Mouse (Mus musculus): Measurements from ENCODE around the gene Iqschfp. TPM values are rescaled to one million over a fixed set of nuclear protein-coding genes. Genes with fewer than 3 reads are reported as not detected.
A peak's percentile ranks its signal among the peaks of the same experiment; 100 is the strongest.

Gene Iqschfp
- polyA plus RNA-seq, 1 experiment from 2014 or later, result not detected

DNA sequence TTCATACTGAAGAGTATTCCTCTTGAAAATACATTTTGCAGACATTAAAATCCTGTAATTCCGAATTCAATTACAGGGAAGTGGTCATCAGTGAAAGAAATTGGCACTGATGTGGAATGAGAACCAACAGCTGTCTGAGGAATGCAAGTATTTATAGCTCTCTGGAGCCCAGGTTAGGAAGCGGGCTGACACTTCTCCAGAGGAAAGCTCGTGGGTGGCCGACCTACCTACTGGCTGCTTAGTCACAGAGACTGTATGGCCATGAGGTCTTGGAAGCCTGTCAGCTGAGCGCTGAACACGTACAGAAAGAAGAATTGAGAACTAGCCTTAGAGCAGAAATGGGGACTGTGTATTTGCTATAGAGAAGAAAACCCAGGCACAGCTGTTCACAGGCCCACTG, 718.0 kb downstream of the Iqschfp start:
- no peak overlapping the region for H3K4me3 ChIP-seq
- peaks cover 6% of the 10 kb centered on the region; the same call in 1 of the 2 replicates for H3K4me1 ChIP-seq
- H3K9ac ChIP-seq, result no peak overlapping the region
- ATAC-seq (ENCODE audit: low FRiP score, low read depth), result no peak; the same call in 1 of the 2 replicates
- no peaks in the 10 kb centered on the region for H3K36me3 ChIP-seq
- H3K9me3 ChIP-seq, result no peaks in the 10 kb centered on the region
- H3K4me2 ChIP-seq (replicated peaks), result no peak overlapping the region
- WGBS, result 32% methylated on average over 6 of the region's 6 CpGs
- H3K27ac ChIP-seq, result no peak overlapping the region
- no peaks in the 10 kb centered on the region; the same call in 1 of the 2 replicates for H3K27me3 ChIP-seq

- Histone ChIP-seq H3K27me3 (no peaks in the 10 kb centered on the region; the same call in 1 of the 2 replicates), H3K27ac (no peak overlapping the region), H3K4me1 (peaks cover 6% of the 10 kb centered on the region; the same call in 1 of the 2 replicates), H3K4me3 (no peak overlapping the region), H3K36me3 (no peaks in the 10 kb centered on the region), H3K9me3 (no peaks in the 10 kb centered on the region), H3K4me2 (replicated peaks) (no peak overlapping the region), H3K9ac (no peak overlapping the region)
- WGBS, result 61% methylated on average over 11 of the region's 11 CpGs
- ATAC-seq (ENCODE audit: low FRiP score, low read depth), result no peak
Measured at GRCm38 (mm10) chr3:68610598-68611261, 718.7 kb downstream of the Iqschfp start.

DNA sequence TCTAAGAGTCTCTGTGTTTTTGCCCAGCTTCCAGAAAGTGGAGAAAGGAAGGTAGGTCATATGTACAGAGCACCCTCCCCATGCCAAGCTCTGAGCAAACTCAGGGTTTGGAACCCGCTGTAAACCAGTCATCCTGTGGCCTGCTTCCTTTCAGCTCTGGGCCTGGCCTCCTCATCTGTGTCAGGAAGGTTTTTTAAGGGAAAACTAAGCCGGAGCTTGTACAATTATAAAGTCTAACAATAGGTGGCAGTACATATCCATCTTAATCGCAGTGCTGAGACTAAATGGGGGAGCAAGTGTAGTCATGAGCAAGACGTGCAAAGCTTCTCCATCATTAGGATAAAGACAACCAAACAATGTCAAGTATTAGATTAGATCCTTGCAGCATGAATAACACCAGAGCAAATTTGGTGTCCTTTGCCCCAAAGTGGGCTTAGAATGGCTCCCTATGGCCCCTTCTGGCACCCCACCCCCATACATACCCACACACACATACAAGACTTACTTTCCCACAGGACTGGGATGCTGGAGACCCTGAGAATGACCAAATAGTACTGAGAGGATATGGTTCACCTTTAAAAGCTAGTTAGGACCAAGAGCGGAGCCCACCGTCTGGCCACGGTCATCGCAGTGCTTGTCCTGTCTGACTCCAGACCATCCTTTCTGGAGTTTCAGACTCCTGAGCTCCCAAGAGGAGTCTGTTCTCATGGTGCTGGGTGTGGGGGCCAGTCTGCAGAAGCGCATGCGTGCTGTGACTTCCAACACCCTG, 723.2 kb downstream of the Iqschfp start:
- H3K4me2 ChIP-seq (replicated peaks), result no peak overlapping the region
- H3K27ac ChIP-seq, result no peak overlapping the region
- no peaks in the 10 kb centered on the region for H3K36me3 ChIP-seq
- H3K27me3 ChIP-seq, result no peaks in the 10 kb centered on the region
- H3K4me1 ChIP-seq, result no peaks in the 10 kb centered on the region; the same call in 1 of the 2 replicates
- ATAC-seq (ENCODE audit: low FRiP score, low read depth), result peak; percentile 40; the same call in 1 of the 2 replicates
- H3K4me3 ChIP-seq, result no peak overlapping the region
- no peaks in the 10 kb centered on the region for H3K9me3 ChIP-seq
- no peak overlapping the region for H3K9ac ChIP-seq
- 70% methylated on average over 10 of the region's 10 CpGs for WGBS

GRCm38 (mm10) chr3:68616363-68616762, 724.3 kb downstream of the Iqschfp start:
- H3K27ac ChIP-seq, result no peak overlapping the region
- H3K4me1 ChIP-seq, result no peaks in the 10 kb centered on the region
- 93% methylated on average over 12 of the region's 12 CpGs for WGBS
- no peak overlapping the region for H3K4me3 ChIP-seq
- no peak overlapping the region for H3K9ac ChIP-seq
- ATAC-seq (ENCODE audit: low FRiP score, low read depth), result no peak
- H3K36me3 ChIP-seq, result no peaks in the 10 kb centered on the region
- H3K9me3 ChIP-seq, result no peaks in the 10 kb centered on the region
- H3K27me3 ChIP-seq, result no peaks in the 10 kb centered on the region
- no peak overlapping the region for H3K4me2 ChIP-seq (replicated peaks)

- H3K4me3 ChIP-seq, result no peak overlapping the region
- no peak for ATAC-seq (ENCODE audit: low FRiP score, low read depth)
- H3K36me3 ChIP-seq, result no peaks in the 10 kb centered on the region
- H3K27me3 ChIP-seq, result no peaks in the 10 kb centered on the region
- H3K4me2 ChIP-seq (replicated peaks), result no peak overlapping the region
- H3K9ac ChIP-seq, result no peak overlapping the region
- H3K27ac ChIP-seq, result no peak overlapping the region
- 93% methylated on average over 10 of the region's 10 CpGs for WGBS
- H3K9me3 ChIP-seq, result no peaks in the 10 kb centered on the region
- no peaks in the 10 kb centered on the region for H3K4me1 ChIP-seq
Measured at GRCm38 (mm10) chr3:68617708-68618107, 725.7 kb downstream of the Iqschfp start.

DNA sequence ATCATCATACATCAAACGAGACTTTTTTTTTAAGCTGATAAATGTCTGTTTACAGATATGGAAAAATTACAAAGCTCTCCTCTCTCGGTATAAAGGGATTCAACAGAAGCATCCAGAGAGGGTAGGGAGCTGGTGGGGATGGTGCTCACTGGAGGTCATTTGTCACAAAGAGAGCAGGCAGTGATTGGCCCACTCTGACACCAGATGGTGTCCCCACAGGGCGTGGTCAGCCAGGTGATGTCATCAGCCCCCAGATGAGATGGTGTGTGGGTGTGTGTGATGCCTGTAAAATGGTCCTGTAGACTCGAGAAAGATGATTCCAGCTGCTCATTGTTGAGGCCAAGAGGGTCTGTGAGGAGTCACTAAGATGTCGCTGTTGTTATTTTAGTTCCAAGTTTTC, 727.1 kb downstream of the Iqschfp start:
- Histone ChIP-seq H3K27ac (no peak overlapping the region), H3K4me2 (replicated peaks) (no peak overlapping the region), H3K4me3 (no peak overlapping the region), H3K27me3 (no peaks in the 10 kb centered on the region), H3K36me3 (no peaks in the 10 kb centered on the region), H3K9me3 (no peaks in the 10 kb centered on the region), H3K9ac (no peak overlapping the region), H3K4me1 (no peaks in the 10 kb centered on the region)
- no peak for ATAC-seq (ENCODE audit: low FRiP score, low read depth)
- WGBS, result 77% methylated on average over 5 of the region's 5 CpGs

GRCm38 (mm10) chr3:68621971-68622370, 729.9 kb downstream of the Iqschfp start:
- 92% methylated on average over 3 of the region's 3 CpGs for WGBS

DNA sequence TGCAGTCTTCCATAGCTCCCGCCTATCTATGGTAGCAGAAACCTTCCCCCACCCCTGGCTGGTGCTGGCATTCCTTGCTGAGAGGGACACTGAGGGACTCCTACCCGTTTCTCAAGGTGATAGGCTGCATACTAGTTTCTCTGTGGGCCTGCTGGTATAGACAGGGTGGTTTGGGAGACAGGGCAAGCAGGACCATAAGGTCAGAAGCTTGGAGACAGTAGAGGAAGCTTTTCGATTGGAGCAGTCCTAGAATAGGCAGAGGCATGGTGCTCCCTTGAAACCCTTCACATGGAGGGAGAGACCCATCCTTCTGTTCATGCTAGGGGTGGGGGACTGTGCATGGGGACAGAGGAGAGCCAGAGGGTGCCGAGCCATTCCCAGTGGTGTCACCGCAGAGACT, 731.0 kb downstream of the Iqschfp start:
- H3K4me3 ChIP-seq, result no peak overlapping the region
- no peaks in the 10 kb centered on the region for H3K4me1 ChIP-seq
- no peak for ATAC-seq (ENCODE audit: low FRiP score, low read depth)
- H3K27ac ChIP-seq, result no peak overlapping the region
- no peak overlapping the region for H3K4me2 ChIP-seq (replicated peaks)
- no peaks in the 10 kb centered on the region for H3K9me3 ChIP-seq
- no peak overlapping the region for H3K9ac ChIP-seq
- H3K36me3 ChIP-seq, result no peaks in the 10 kb centered on the region
- 85% methylated on average over 5 of the region's 5 CpGs for WGBS
- no peaks in the 10 kb centered on the region for H3K27me3 ChIP-seq

More at GRCm38 (mm10) chr3:68621971-68622370, 729.9 kb downstream of the Iqschfp start:
- H3K9ac ChIP-seq, result no peak overlapping the region
- no peaks in the 10 kb centered on the region for H3K4me1 ChIP-seq
- H3K27me3 ChIP-seq, result no peaks in the 10 kb centered on the region
- ATAC-seq (ENCODE audit: low FRiP score, low read depth), result no peak
- no peak overlapping the region for H3K4me2 ChIP-seq (replicated peaks)
- no peak overlapping the region for H3K27ac ChIP-seq
- H3K4me3 ChIP-seq, result no peak overlapping the region
- H3K36me3 ChIP-seq, result no peaks in the 10 kb centered on the region
- H3K9me3 ChIP-seq, result no peaks in the 10 kb centered on the region

DNA sequence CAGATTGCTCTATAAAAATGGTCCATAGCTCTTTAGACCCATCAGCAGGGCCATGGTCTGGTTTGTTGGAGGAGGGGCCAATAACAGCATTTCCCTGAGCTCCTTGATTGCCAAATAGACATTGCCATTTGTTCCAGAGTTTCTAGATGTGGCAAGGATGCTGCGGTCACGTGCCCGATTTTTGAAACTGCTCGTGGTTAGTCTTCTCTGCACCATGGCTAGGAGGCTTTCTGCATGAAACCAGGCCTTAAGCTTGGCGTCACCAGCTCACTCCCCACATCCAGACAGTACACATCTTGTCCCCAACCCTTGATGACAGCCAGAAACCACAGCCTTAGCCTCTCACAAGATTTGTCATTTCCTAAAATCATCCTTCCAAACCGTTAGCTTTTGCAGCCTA, 732.4 kb downstream of the Iqschfp start:
- H3K4me2 ChIP-seq (replicated peaks), result no peak overlapping the region
- 87% methylated on average over 6 of the region's 6 CpGs for WGBS
- no peak overlapping the region for H3K27ac ChIP-seq
- H3K4me3 ChIP-seq, result no peak overlapping the region
- no peak for ATAC-seq (ENCODE audit: low FRiP score, low read depth)
- no peaks in the 10 kb centered on the region for H3K9me3 ChIP-seq
- no peaks in the 10 kb centered on the region for H3K27me3 ChIP-seq
- no peak overlapping the region for H3K9ac ChIP-seq
- H3K4me1 ChIP-seq, result no peaks in the 10 kb centered on the region
- no peaks in the 10 kb centered on the region for H3K36me3 ChIP-seq

- no peaks in the 10 kb centered on the region for H3K27me3 ChIP-seq
- H3K36me3 ChIP-seq, result no peaks in the 10 kb centered on the region
- no peaks in the 10 kb centered on the region for H3K4me1 ChIP-seq
- H3K9me3 ChIP-seq, result no peaks in the 10 kb centered on the region
- 81% methylated on average over 4 of the region's 4 CpGs for whole genome bisulfite sequencing
- H3K4me2 ChIP-seq (replicated peaks), result no peak overlapping the region
- H3K9ac ChIP-seq, result no peak overlapping the region
- no peak overlapping the region for H3K4me3 ChIP-seq
- H3K27ac ChIP-seq, result no peak overlapping the region
- ATAC-seq (ENCODE audit: low FRiP score, low read depth), result no peak
Measured at GRCm38 (mm10) chr3:68630261-68630660, 738.2 kb downstream of the Iqschfp start.

DNA sequence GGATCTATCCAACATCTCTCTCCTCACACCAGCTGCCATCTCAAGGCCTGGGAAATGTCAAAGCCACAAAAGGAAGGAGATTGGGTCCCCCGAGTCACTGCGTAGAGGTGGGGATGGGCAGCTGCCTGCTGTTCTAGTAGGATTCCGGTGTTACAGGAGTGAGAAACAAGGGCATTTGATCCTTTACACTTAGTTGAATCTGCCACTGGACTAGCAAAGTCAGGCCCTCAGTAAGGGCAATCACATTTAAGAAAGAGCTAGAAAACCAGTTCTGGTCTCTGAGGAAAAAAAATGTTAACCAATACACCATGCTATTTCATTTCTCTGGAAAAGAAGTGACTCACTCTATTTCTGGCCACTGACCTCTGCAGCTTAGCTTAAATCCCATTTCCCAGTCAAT, 738.8 kb downstream of the Iqschfp start:
- H3K4me2 ChIP-seq (replicated peaks), result no peak overlapping the region
- no peak for ATAC-seq (ENCODE audit: low FRiP score, low read depth)
- H3K4me3 ChIP-seq, result no peak overlapping the region
- no peaks in the 10 kb centered on the region for H3K36me3 ChIP-seq
- no peaks in the 10 kb centered on the region for H3K27me3 ChIP-seq
- H3K27ac ChIP-seq, result no peak overlapping the region
- WGBS, result 51% methylated on average over 3 of the region's 3 CpGs
- H3K4me1 ChIP-seq, result no peaks in the 10 kb centered on the region
- no peak overlapping the region for H3K9ac ChIP-seq
- H3K9me3 ChIP-seq, result no peaks in the 10 kb centered on the region

DNA sequence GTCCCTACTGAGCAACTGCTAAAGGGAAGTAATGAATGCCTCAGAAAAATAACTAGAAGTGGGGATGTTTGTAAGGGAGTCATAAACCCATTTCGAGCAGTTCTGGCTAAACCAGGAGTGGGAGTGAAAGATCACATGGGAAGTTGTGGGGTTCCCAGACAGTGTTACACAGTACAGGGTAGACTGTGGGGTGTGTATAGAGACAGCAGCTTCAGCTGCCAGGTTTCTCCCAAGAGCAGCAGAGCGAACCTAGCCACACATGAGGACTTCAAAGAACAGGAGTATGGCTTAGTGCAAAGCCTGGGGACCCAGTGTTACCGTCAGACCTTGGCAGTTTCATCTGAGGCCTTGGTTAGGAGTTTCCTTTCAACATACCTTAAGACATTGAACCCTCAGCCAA, 740.7 kb downstream of the Iqschfp start:
- no peaks in the 10 kb centered on the region for H3K4me1 ChIP-seq
- H3K36me3 ChIP-seq, result no peaks in the 10 kb centered on the region
- H3K4me3 ChIP-seq, result no peak overlapping the region
- H3K9ac ChIP-seq, result no peak overlapping the region
- H3K9me3 ChIP-seq, result no peaks in the 10 kb centered on the region
- H3K27me3 ChIP-seq, result no peaks in the 10 kb centered on the region
- ATAC-seq (ENCODE audit: low FRiP score, low read depth), result no peak
- H3K27ac ChIP-seq, result no peak overlapping the region
- WGBS, result 79% methylated on average over 3 of the region's 3 CpGs
- no peak overlapping the region for H3K4me2 ChIP-seq (replicated peaks)
